Mouse (Mus musculus) brain, embryonic 14.5 days (tissue): ENCODE results near the gene 9930022D16Rik.

Experiments used
- CTCF ChIP-seq: fragments of 200-500 bp; IDR thresholded peaks from 2 replicates; pipeline ENCODE4 v1.5.1; 2012; ENCODE audit warnings: inconsistent platforms, mild to moderate bottlenecking, moderate library complexity, borderline replicate concordance; ENCODE audit not compliant: insufficient read depth, insufficient read length; ENCODE audit errors: extremely low read depth
- POLR2A ChIP-seq: fragments of 200-500 bp; IDR thresholded peaks from 2 replicates; pipeline ENCODE4 v1.6.1; 2012; ENCODE audit warnings: mild to moderate bottlenecking, inconsistent platforms, borderline replicate concordance; ENCODE audit not compliant: poor library complexity, insufficient read depth, insufficient read length, severe bottlenecking; ENCODE audit errors: extremely low read depth

- TF ChIP-seq POLR2A (no peak), CTCF (no peak)
These were observed 26.9 kb downstream of the 9930022D16Rik start for GRCm38 (mm10) chr11:109440641-109441040.
